Mouse (Mus musculus) activated CD4-positive, CD25-positive, alpha-beta regulatory T cell, adult 4 months (primary cell): Measurements from ENCODE around the gene Pnkp. TPM values are rescaled to one million over a fixed set of nuclear protein-coding genes. Genes with fewer than 3 reads are reported as not detected.

Source experiments
- ATAC-seq: one replicate; pipeline ENCODE4 v1.8.0; 2017
- polyA plus RNA-seq, 2 experiments: library from polyadenylated mRNA; unstranded; fragments of 100-300 nt; shearing (Covaris generic); gene quantifications; one replicate each; pipeline ENCODE4 v1.2.1; 2017

Pnkp gene
- polyA plus RNA-seq = 10 to 100 TPM; 41.4 to 48.8 TPM

- ATAC-seq = peak; percentile 47
Observed at GRCm38 (mm10) chr7:44857042-44857552, at the start of gene Pnkp. Gene Pnkp (plus strand): TSS chr7:44857139.

GRCm38 (mm10) chr7:44808927-44809326, 48.0 kb upstream of the Pnkp start:
- no peak for ATAC-seq

- ATAC-seq = no peak
Observed at GRCm38 (mm10) chr7:44809466-44809865, 47.5 kb upstream of the Pnkp start.

GRCm38 (mm10) chr7:44810365-44810764, 46.6 kb upstream of the Pnkp start:
- no peak for ATAC-seq

GRCm38 (mm10) chr7:44810819-44811557, 46.0 kb upstream of the Pnkp start:
- ATAC-seq = no peak

GRCm38 (mm10) chr7:44812651-44813325, 44.2 kb upstream of the Pnkp start:
- no peak for ATAC-seq

- no peak for ATAC-seq
Observed at GRCm38 (mm10) chr7:44813985-44814384, 43.0 kb upstream of the Pnkp start.

GRCm38 (mm10) chr7:44814423-44814822, 42.5 kb upstream of the Pnkp start:
- no peak for ATAC-seq

GRCm38 (mm10) chr7:44814952-44815553, 41.9 kb upstream of the Pnkp start:
- no peak for ATAC-seq

- ATAC-seq = peak; percentile 95
Observed at GRCm38 (mm10) chr7:44815721-44816469, 41.0 kb upstream of the Pnkp start, which contains the start of the genes Nup62 and Il4i1. Gene Nup62 (plus strand): TSS chr7:44816088. Gene Il4i1 (plus strand): TSS chr7:44816387.

GRCm38 (mm10) chr7:44816470-44817021, 40.4 kb upstream of the Pnkp start, which contains the start of gene Atf5:
Gene Atf5 (minus strand): TSS chr7:44816658.
- ATAC-seq = no peak

- no peak for ATAC-seq
Observed at GRCm38 (mm10) chr7:44817441-44817840, 39.5 kb upstream of the Pnkp start.

- ATAC-seq = no peak
Observed at GRCm38 (mm10) chr7:44818164-44818563, 38.8 kb upstream of the Pnkp start.

GRCm38 (mm10) chr7:44818751-44819235, 38.1 kb upstream of the Pnkp start:
- no peak for ATAC-seq

GRCm38 (mm10) chr7:44819391-44819790, 37.5 kb upstream of the Pnkp start:
- ATAC-seq = no peak

GRCm38 (mm10) chr7:44819863-44820262, 37.1 kb upstream of the Pnkp start:
- no peak for ATAC-seq

- ATAC-seq = no peak
Observed at GRCm38 (mm10) chr7:44820525-44820924, 36.4 kb upstream of the Pnkp start.

- ATAC-seq = no peak
Observed at GRCm38 (mm10) chr7:44821666-44822448, 35.1 kb upstream of the Pnkp start.

- no peak for ATAC-seq
Observed at GRCm38 (mm10) chr7:44823409-44823808, 33.5 kb upstream of the Pnkp start.

GRCm38 (mm10) chr7:44824872-44825271, 32.1 kb upstream of the Pnkp start:
- ATAC-seq = peak; percentile 57

- no peak for ATAC-seq
Observed at GRCm38 (mm10) chr7:44826771-44827170, 30.2 kb upstream of the Pnkp start.
